Mouse (Mus musculus) midbrain, embryonic 15.5 days (tissue): ENCODE results near the gene Hoxa3. TPM values are rescaled to one million over a fixed set of nuclear protein-coding genes. Genes with fewer than 3 reads are reported as not detected.

Experiments
- ATAC-seq: fragments of 200-750 bp; cut with Nextera tagmentation; replicated peaks from 2 replicates; pipeline ENCODE4 v1.8.0; 2017; ENCODE audit warnings: moderate TSS enrichment
- H3K27ac ChIP-seq: fragments of 300-500 bp; sonication (generic); 2 replicates; pipeline ENCODE4 v1.5.1; 2015; ENCODE audit warnings: mild to moderate bottlenecking, inconsistent platforms
- H3K27me3 ChIP-seq: fragments of 300-500 bp; sonication (generic); replicated peaks from 2 replicates; pipeline ENCODE4 v1.6.1; 2015; ENCODE audit warnings: inconsistent platforms
- H3K36me3 ChIP-seq: fragments of 300-500 bp; sonication (generic); replicated peaks from 2 replicates; pipeline ENCODE4 v1.6.1; 2015; ENCODE audit warnings: inconsistent platforms
- H3K4me1 ChIP-seq: fragments of 300-500 bp; sonication (generic); 2 replicates; pipeline ENCODE4 v1.6.1; 2015; ENCODE audit warnings: inconsistent platforms
- H3K4me2 ChIP-seq: fragments of 300-500 bp; sonication (generic); 2 replicates; pipeline ENCODE4 v1.6.1; 2015; ENCODE audit warnings: inconsistent platforms, mild to moderate bottlenecking, moderate library complexity
- H3K4me3 ChIP-seq: fragments of 300-500 bp; sonication (generic); 2 replicates; pipeline ENCODE4 v1.5.1; 2015; ENCODE audit warnings: mild to moderate bottlenecking, inconsistent platforms
- H3K9ac ChIP-seq: fragments of 300-500 bp; sonication (generic); 2 replicates; pipeline ENCODE4 v1.6.1; 2015; ENCODE audit warnings: mild to moderate bottlenecking, inconsistent platforms
- H3K9me3 ChIP-seq: fragments of 300-500 bp; sonication (generic); 2 replicates; pipeline ENCODE4 v1.6.1; 2016; ENCODE audit warnings: inconsistent platforms
- WGBS: fragments of 180-500 bp; shearing (Covaris S2); methylation state at CpG from one replicate; pipeline ENCODE4 v1.1.7; 2015; ENCODE audit warnings: mixed read lengths; 5-methylcytosine and 5-hydroxymethylcytosine counted together
- polyA plus RNA-seq: library from polyadenylated mRNA; unstranded; fragments of >200 nt; fragmentation: Nextera tagmentation; extraction: Ambion mirVana; gene quantifications from 2 replicates; pipeline ENCODE4 v1.2.1, GENCODE M21; 2015

Hoxa3 gene
- polyA plus RNA-seq, 1 experiment from 2014 or later, result not detected

DNA sequence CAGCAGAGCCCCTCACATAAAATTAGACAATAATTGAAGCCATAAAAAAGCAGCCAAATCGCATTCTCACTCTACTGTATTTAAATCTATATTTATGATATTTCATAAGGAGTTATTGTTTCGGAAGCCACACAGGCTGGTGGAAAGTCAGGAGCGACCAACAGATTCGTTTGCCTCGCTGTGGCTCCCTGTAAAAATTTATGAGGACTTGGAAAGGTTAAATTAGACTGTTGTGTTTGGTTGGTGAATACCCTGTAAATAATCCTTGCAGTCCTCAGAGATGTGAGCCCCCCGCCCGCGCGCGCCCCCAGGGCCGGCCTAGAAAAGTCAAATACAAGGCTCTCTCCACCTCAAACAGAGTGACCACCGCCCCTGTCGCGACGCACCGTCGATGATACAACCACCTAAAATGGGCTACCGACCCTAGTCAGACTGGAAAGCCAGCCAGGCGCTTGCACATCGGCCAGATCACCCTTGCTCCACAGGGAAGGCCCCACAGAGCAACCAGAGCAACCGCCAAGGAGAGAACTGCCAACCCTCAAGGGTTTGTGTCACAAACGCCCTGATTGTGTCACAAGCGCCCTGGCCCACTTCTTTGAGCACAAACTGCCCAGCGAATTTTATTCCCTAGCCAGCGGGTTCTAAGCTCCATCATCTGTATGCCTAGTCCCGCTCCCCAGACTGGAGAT is 13.6 kb upstream of the Hoxa3 start:
- Histone ChIP-seq H3K9me3 (no peaks in the 10 kb centered on the region), H3K27me3 (peaks cover 93% of the 10 kb centered on the region), H3K9ac (no peak overlapping the region), H3K4me3 (no peak overlapping the region), H3K36me3 (no peaks in the 10 kb centered on the region), H3K4me1 (0 out of 2 replicates have a peak, but pooled peaks cover 1% of the 10 kb centered on the region), H3K4me2 (no peak overlapping the region), H3K27ac (no peak overlapping the region)
- no peak for ATAC-seq
- 4% methylated on average over 26 of the region's 26 CpGs for WGBS

DNA sequence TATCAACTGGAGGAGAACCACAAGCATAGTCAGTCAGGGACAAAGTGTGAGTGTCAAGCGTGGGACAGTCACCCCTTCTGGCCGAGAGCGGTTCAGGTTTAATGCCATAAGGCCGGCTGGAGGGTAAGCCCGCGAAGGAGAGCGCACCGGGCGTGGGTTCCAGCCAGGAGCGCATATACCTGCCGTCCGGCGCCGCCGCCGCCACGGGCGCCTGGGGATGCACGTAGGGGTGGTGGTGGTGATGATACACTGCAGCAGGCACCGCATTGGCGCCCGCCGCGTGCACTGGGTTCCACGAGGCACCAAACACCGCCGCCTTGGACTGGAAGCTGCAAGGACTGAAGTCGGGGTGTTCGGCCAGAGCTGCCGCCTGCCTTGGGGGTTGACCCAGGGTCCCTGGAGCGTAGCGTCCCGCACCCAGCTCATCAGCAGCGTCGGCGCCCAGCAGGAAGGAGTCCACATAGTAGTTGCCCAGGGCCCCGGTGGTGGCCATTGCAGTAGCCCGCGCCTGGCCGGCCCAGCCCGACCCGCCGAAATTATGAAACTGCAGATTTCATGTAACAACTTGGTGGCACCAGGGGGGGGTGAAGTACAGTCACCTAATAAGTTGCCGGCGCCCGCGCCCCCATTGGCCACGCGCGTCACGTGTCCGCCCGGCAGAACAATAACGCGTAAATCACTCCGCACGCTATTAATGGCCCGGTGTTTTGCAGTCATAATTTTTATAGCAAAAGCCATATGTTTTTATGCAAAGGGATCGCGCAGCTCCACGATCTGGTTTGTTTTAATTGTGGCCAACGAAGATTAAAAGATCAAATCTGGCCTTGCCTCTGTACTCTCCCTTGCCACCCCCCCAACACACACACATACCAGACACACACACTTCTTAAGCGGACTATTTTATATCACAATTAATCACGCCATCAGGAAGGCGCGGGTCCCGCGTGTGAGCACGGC is 12.8 kb upstream of the Hoxa3 start:
- Histone ChIP-seq H3K27ac (no peak overlapping the region), H3K36me3 (no peaks in the 10 kb centered on the region), H3K9me3 (no peaks in the 10 kb centered on the region), H3K4me3 (no peak overlapping the region), H3K4me1 (peaks cover 6% of the 10 kb centered on the region; the same call in 1 of the 2 replicates), H3K9ac (no peak overlapping the region), H3K4me2 (no peak overlapping the region), H3K27me3 (peaks cover 97% of the 10 kb centered on the region)
- 3% methylated on average over 67 of the region's 69 CpGs for WGBS
- no peak for ATAC-seq

DNA sequence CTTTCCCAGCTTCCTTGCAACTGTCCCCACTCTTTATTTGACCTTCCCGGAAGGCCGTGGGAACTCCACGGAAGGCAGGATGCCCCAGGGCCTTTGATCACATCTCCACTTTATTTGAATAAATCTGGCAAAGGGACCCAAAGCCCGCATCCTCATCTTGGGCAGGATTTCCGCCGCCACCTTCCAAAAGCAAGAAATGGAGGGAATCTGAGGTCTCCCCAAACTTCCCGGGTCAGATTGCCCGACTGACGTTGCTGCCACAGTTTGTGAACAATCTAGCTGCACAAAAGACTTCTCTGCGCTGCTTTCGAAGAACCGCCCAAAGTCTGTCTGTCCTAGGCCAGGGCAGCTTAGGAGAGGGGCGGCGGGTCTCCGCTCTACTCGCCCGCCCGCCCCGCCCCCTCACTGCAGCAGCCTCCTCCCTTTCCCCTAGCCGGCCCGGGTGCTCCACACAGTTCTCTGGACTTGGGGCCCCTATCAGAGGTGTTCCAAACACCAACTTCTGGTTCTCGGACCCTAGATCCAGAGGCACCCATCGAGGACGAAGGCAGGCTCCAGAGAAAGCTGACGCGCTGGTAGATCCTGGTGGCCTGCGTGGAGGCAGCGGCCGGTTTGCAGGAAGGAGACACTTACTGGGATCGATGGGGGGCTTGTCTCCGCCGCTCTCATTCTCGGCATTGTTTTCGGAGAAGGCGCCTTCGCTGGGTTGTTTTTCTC is 11.9 kb upstream of the Hoxa3 start:
- Histone ChIP-seq H3K9me3 (no peaks in the 10 kb centered on the region), H3K27me3 (peaks cover 97% of the 10 kb centered on the region), H3K9ac (no peak overlapping the region), H3K4me2 (no peak overlapping the region), H3K27ac (no peak overlapping the region), H3K4me3 (no peak overlapping the region), H3K4me1 (peaks cover 6% of the 10 kb centered on the region; the same call in 1 of the 2 replicates), H3K36me3 (no peaks in the 10 kb centered on the region)
- under 1% methylated on average over 36 of the region's 36 CpGs for WGBS
- ATAC-seq, result no peak

DNA sequence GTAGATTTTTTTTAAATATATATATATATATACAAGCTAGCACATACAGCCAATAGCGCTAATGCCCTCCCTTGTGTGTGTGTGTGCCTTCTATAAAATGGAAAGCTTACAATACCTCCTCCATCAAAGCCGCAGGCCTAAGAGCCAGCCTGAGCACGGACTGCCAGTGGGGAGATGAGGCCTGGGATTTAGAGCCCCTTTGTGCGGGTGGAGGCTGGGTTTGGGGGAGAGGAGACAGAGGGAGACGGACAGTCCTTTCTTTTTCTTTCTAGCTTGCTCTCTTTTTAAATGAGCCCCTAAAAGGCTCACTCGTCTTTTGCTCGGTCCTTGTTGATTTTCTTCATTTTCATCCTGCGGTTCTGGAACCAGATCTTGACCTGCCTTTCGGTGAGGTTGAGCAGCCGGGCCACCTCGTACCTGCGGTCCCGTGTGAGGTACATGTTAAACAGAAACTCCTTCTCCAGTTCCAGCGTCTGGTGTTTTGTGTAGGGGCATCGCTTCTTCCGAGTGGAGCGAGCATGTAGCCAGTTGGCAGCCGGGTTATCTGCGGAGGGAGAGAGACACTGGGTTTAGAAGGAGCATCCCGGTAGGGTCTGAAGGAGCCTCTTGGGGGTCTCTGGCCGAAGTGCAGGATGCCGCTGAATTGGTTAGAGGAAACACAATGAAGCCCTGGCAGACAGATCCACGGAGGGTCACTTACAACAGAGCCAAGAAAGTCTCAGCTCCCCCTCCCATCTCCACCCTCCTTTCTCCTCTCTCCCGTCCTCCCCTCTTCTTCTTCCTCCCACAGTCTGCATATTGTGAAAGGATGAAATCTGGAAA is 11.0 kb upstream of the Hoxa3 start:
- Histone ChIP-seq H3K27ac (no peak overlapping the region), H3K36me3 (no peaks in the 10 kb centered on the region), H3K4me2 (no peak overlapping the region), H3K27me3 (peaks cover 97% of the 10 kb centered on the region), H3K4me1 (peaks cover 6% of the 10 kb centered on the region; the same call in 1 of the 2 replicates), H3K4me3 (no peak overlapping the region), H3K9ac (no peak overlapping the region), H3K9me3 (no peaks in the 10 kb centered on the region)
- WGBS, result 2% methylated on average over 24 of the region's 24 CpGs
- no peak for ATAC-seq

DNA sequence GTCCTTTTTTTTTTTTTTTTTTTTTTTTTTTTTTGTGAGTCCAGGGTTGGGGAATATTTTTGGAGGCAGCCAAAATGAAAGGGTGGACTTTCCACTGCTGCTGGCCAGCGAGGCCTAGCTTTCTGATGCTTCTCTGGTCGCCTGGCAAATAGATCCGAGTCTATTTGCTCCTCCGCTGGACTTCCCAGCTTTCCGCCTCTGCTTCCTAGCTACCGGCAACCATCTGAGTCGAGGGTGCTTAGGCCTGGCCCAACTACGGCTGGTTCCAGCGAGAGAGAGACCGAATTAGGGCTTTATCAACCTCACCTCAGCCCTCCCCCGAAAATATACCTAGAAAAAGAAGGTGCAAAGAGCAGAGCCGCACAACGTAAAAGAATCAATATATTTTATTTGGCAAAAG is 9.6 kb upstream of the Hoxa3 start:
- 10% methylated on average over 13 of the region's 13 CpGs for WGBS
- H3K27ac ChIP-seq, result no peak overlapping the region
- H3K4me1 ChIP-seq, result peaks cover 6% of the 10 kb centered on the region; the same call in 1 of the 2 replicates
- no peaks in the 10 kb centered on the region for H3K36me3 ChIP-seq
- no peak overlapping the region for H3K4me2 ChIP-seq
- no peak for ATAC-seq
- H3K9ac ChIP-seq, result no peak overlapping the region
- H3K9me3 ChIP-seq, result no peaks in the 10 kb centered on the region
- no peak overlapping the region for H3K4me3 ChIP-seq
- H3K27me3 ChIP-seq, result peaks cover 98% of the 10 kb centered on the region

DNA sequence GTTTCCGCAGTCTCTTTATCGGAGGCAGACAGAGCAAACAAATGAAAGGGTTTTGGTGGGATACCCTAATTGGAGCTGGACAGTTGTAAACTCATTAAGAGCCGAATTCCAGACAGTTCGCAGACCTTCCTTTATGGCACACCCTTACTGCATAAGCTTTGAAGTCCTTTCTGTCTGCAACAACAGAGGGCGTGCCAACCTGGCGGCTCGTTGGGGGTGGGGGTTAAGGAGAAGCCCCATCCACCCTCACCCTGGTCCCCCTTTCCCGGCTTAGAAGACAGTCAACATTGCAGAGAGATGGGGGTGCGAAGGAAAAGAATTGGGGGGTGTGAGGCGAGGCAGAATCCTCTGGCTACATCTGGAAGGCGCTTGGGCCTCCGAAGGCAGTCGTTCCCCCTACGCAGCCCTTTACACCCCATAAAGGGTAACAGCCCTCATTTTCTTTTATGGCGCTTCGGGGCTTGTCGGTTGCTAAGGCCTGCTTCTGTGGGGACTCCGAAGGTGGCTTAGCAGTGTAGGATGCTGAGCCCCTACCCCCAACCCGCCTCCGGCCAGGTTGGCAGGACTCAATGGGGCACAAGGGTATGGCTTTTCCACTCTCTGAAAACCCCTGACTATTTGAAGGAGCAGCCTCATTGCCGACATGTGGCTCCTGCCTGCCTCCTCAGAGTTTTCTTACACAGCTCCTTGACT is 9.0 kb upstream of the Hoxa3 start:
- Histone ChIP-seq H3K27me3 (peaks cover 98% of the 10 kb centered on the region), H3K9ac (no peak overlapping the region), H3K4me1 (peaks cover 12% of the 10 kb centered on the region), H3K4me3 (peak overlapping the region; percentile 48; the same call in 1 of the 2 replicates), H3K4me2 (no peak overlapping the region; the same call in 1 of the 2 replicates), H3K36me3 (no peaks in the 10 kb centered on the region), H3K9me3 (no peaks in the 10 kb centered on the region), H3K27ac (no peak overlapping the region)
- peak; percentile 59 for ATAC-seq
- WGBS, result 6% methylated on average over 21 of the region's 21 CpGs

DNA sequence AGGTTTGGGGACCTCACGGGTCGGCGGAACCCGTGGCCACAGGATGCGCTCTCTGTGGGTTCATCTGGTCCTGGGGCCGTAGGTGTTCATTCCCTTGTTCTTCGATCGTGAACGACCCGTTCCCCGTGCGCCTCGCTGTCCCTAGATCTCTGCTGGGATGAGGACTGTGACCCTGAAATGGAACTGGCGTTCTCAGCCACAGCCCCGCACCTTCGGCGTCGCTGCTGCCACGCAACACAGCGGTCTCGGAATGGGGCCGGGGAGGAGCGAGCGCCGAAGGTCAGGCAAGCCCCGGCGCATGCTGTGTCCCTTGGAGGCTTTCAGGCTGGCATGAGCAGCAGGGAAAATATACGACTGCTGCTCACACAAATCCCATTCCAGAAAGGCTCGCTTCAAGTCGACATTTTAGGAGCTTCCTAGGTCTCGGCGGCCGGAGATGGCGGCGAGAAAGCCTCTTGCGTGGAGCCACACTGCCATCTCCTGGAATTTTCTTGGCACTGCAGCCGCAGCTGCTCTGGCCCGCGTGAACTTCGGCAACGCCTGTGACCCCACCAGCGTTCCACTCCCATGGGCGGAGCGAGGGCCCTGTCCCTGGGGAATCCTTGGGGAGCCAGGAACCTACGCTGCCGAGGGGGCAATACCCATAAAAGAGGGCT is 8.3 kb upstream of the Hoxa3 start, which contains the start of gene Hoxa7:
Gene Hoxa7 (minus strand): TSS at position 518 of the 656 bp plus-strand sequence.
- peaks cover 17% of the 10 kb centered on the region for H3K4me1 ChIP-seq
- no peak within 1 kb of the TSS for H3K27ac ChIP-seq
- H3K36me3 ChIP-seq, result no peaks in the 10 kb centered on the region
- no peaks in the 10 kb centered on the region for H3K9me3 ChIP-seq
- H3K4me3 ChIP-seq, result peak within 1 kb of the TSS; percentile 48
- peak within 1 kb of the TSS; percentile 35 for H3K9ac ChIP-seq
- H3K27me3 ChIP-seq, result peaks cover 98% of the 10 kb centered on the region
- peak; percentile 73 for ATAC-seq
- H3K4me2 ChIP-seq, result peak within 1 kb of the TSS; percentile 88
- WGBS, result under 1% methylated on average over 46 of the region's 46 CpGs

DNA sequence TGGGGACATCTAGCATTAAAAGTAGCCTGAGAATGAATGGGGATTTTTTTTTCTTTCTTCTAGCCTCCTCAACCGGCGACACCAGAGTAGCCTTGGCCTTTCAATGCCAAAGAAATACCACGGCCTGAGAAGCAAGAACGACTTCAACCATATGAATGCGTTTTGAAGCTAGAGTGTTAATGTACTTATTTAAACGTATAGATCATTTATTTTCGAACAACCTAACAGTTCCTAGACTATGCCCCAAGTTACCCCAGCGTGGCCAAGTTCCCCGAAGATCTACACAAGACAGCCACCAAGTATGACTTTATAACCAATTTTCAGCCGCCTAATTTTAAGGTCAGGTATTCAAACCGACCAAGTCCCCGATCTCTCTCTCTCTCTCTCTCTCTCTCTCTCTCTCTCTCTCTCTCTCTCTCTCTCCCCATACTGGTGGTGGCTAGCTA is 7.8 kb upstream of the Hoxa3 start:
- Histone ChIP-seq H3K4me3 (peak overlapping the region; percentile 48; the same call in 1 of the 2 replicates), H3K27me3 (peaks cover 98% of the 10 kb centered on the region), H3K4me1 (peaks cover 17% of the 10 kb centered on the region), H3K9ac (no peak overlapping the region), H3K4me2 (peak overlapping the region; percentile 88), H3K27ac (no peak overlapping the region), H3K36me3 (no peaks in the 10 kb centered on the region), H3K9me3 (no peaks in the 10 kb centered on the region)
- ATAC-seq, result no peak
- WGBS, result 7% methylated on average over 12 of the region's 12 CpGs

DNA sequence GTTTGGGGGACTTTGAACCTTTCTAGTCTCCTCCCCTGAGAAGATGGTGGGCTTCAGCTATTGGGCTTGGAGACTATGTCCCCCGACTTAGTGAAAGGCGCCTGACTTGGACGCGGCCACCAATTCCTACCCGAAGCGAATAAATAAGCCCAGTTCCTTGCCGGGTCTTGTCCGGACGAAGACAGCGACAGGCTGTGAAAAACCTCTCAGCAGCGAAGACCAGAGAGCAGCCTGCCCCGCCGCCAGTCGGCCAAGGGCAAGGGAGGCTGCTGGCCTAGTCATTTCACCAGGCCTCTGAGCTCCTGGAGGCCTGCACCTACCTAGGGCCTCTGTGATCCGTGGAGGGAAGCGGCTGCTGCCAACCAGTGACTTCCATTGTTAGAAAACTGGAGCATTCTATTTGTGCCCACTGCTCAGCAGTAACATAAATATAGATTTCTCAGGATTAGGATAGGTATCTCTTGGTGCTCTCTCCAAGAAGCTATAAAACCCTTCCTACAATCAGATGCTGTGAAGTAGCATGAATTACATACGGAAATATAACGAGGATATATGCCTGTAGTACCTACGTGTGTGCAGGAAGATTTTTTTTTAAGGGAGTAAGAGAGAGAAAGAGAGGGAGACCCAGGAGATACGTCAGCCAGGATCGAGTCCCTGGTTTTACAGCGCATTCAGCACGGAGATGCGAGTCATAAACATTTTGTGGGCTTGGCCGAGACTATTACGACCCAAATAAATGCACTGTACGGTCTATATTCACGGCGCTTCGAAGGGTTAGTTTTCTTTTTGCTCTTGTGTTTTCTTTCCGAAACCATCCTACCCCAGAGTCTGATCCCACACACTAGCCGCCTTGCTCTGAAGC is 7.1 kb upstream of the Hoxa3 start:
- H3K4me3 ChIP-seq, result no peak overlapping the region
- no peak overlapping the region for H3K9ac ChIP-seq
- H3K9me3 ChIP-seq, result no peaks in the 10 kb centered on the region
- H3K27ac ChIP-seq, result no peak overlapping the region
- peaks cover 98% of the 10 kb centered on the region for H3K27me3 ChIP-seq
- H3K36me3 ChIP-seq, result no peaks in the 10 kb centered on the region
- WGBS, result 10% methylated on average over 32 of the region's 32 CpGs
- peaks cover 17% of the 10 kb centered on the region for H3K4me1 ChIP-seq
- no peak overlapping the region for H3K4me2 ChIP-seq
- ATAC-seq, result no peak
